Mouse (Mus musculus): ENCODE results near the gene Sval2. TPM values are rescaled to one million over a fixed set of nuclear protein-coding genes. Genes with fewer than 3 reads are reported as not detected.

Gene Sval2
- not detected in 2 replicates for polyA plus RNA-seq (2015; fragmentation: Nextera tagmentation; extraction: Ambion mirVana)

- H3K27me3 ChIP-seq (replicated peaks): no peaks in the 10 kb centered on the region
- no peak within 1 kb of the TSS for H3K4me2 ChIP-seq (replicated peaks)
- H3K9ac ChIP-seq: no peak within 1 kb of the TSS
- H3K4me1 ChIP-seq (replicated peaks): no peaks in the 10 kb centered on the region
- ATAC-seq: no peak
- no peaks in the 10 kb centered on the region for H3K36me3 ChIP-seq
- H3K4me3 ChIP-seq (replicated peaks): no peak within 1 kb of the TSS
- no peaks in the 10 kb centered on the region for H3K9me3 ChIP-seq
- H3K27ac ChIP-seq: no peak within 1 kb of the TSS
- 83% methylated on average over 3 of the region's 3 CpGs for WGBS
Observed at GRCm38 (mm10) chr6:41852689-41853088, at the start of gene Sval2. Sval2 (plus strand) TSS chr6:41852989.

DNA sequence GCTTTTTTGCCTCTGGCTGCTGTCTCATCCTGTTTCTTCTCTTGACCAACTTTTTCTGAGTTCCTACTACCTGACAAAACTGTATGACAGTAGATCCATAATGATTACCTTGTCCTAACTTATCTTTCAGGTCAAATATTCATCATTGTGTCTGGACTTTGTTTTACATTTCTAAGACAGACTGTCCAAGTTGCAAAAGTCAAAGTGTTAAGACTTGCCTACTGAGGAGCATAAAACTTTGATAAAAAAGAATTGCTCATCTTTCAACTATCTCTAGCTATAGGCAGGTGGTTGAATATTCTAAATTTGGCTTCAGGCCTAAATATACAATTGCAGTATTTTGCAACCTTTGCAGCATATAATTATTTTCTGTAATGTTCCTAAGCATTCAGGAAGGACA lies 28.7 kb upstream of the Sval2 start:
- H3K27me3 ChIP-seq (replicated peaks): no peaks in the 10 kb centered on the region
- H3K9ac ChIP-seq: no peak overlapping the region
- no peak overlapping the region for H3K4me3 ChIP-seq (replicated peaks)
- no peak for ATAC-seq
- H3K4me2 ChIP-seq (replicated peaks): no peak overlapping the region
- H3K36me3 ChIP-seq: no peaks in the 10 kb centered on the region
- H3K9me3 ChIP-seq: no peaks in the 10 kb centered on the region
- no peak overlapping the region for H3K27ac ChIP-seq
- no peaks in the 10 kb centered on the region for H3K4me1 ChIP-seq (replicated peaks)

GRCm38 (mm10) chr6:41829516-41829915 lies 23.3 kb upstream of the Sval2 start:
- Histone ChIP-seq H3K36me3 (no peaks in the 10 kb centered on the region), H3K27ac (no peak overlapping the region), H3K4me1 (replicated peaks) (no peaks in the 10 kb centered on the region), H3K9ac (no peak overlapping the region), H3K27me3 (replicated peaks) (no peaks in the 10 kb centered on the region), H3K9me3 (no peaks in the 10 kb centered on the region), H3K4me2 (replicated peaks) (no peak overlapping the region), H3K4me3 (replicated peaks) (no peak overlapping the region)
- 82% methylated on average over 2 of the region's 2 CpGs for WGBS
- no peak for ATAC-seq

DNA sequence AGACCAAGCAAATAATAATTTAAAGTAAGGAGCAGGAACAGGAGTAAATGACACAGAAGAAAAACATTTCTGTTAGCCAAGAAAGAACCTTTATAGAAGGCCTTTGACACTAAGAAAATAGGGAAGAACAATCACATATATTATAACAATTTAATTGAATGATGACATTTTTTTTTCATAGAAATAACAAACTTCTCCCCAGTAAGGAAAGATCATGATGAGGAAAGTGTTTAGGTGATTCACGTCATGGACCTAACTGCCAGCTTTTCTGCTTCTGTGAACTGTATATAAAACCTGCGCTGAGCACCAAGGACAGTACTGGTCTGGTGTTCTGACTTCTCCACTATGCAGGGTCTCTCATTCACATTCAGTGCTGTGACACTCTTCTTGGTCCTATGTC lies 5.6 kb upstream of the Sval2 start, which contains the start of gene Pip:
Gene Pip, plus strand, starts transcription at position 301 of the 400 bp plus-strand sequence.
- no peaks in the 10 kb centered on the region for H3K4me1 ChIP-seq (replicated peaks)
- no peaks in the 10 kb centered on the region for H3K9me3 ChIP-seq
- no peak within 1 kb of the TSS for H3K4me2 ChIP-seq (replicated peaks)
- H3K36me3 ChIP-seq: no peaks in the 10 kb centered on the region
- H3K9ac ChIP-seq: no peak within 1 kb of the TSS
- H3K27ac ChIP-seq: no peak within 1 kb of the TSS
- H3K27me3 ChIP-seq (replicated peaks): no peaks in the 10 kb centered on the region
- no peak for ATAC-seq
- no peak within 1 kb of the TSS for H3K4me3 ChIP-seq (replicated peaks)
- 72% methylated on average over 2 of the region's 2 CpGs for WGBS

DNA sequence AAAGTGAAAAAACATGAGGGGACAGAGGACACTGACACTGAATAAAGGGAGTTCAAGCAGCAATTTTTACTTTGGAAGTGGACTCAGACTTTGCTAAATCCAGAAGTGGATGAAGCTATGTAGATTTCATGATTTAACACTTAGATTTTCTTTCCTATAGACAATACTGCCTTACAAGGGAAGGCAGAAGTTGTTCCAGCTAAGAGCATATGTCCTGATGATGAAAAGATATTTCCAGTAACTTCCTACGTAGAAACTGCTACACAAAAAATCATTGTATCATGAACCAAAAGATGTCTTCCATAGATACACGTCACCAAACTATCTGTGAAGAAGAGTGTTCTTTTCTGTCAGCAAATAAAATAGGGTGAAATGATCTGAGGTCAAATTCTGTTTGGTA lies 11.2 kb downstream of the Sval2 start:
- Histone ChIP-seq H3K27me3 (replicated peaks) (no peaks in the 10 kb centered on the region), H3K9me3 (no peaks in the 10 kb centered on the region), H3K9ac (no peak overlapping the region), H3K4me3 (replicated peaks) (no peak overlapping the region), H3K4me2 (replicated peaks) (no peak overlapping the region), H3K4me1 (replicated peaks) (no peaks in the 10 kb centered on the region), H3K27ac (no peak overlapping the region), H3K36me3 (no peaks in the 10 kb centered on the region)
- 75% methylated on average over 2 of the region's 2 CpGs for WGBS
- ATAC-seq: no peak

DNA sequence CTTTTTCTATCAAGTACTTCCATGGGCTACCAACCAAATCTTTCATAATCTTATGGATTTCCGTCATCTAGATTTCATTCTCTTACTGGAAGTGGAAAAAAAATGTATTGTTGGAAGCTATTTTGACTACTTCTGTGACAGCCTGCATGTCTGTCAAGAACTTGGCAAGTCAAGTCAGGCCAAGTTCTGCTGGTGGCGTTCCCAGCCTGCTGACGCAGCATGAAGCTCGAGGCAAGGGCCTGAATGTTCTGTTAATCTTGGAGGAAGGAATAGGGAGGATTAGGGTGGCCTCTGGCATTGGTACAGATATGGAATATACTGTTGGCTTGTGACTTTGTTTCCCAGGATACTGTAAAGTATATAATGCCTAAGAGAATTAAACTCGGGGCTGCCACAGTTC lies 58.8 kb downstream of the Sval2 start:
- Histone ChIP-seq H3K9ac (no peak overlapping the region), H3K4me1 (replicated peaks) (no peaks in the 10 kb centered on the region), H3K27ac (no peak overlapping the region), H3K9me3 (no peaks in the 10 kb centered on the region), H3K36me3 (no peaks in the 10 kb centered on the region), H3K4me2 (replicated peaks) (no peak overlapping the region), H3K4me3 (replicated peaks) (no peak overlapping the region), H3K27me3 (replicated peaks) (no peaks in the 10 kb centered on the region)
- no peak for ATAC-seq
- 86% methylated on average over 5 of the region's 5 CpGs for whole genome bisulfite sequencing

Other genes starting within 250 kb of the Sval2 start
- 7.7 and 9.8 TPM in 2 replicates for gene Ephb6, start 247.5 kb upstream of the Sval2 start, polyA plus RNA-seq (2015; fragmentation: Nextera tagmentation; extraction: Ambion mirVana)
- gene Trpv6, start 216.6 kb upstream of the Sval2 start, polyA plus RNA-seq (2015; fragmentation: Nextera tagmentation; extraction: Ambion mirVana): 0.40 and 0.51 TPM in 2 replicates
- 0.14 and 0.16 TPM in 2 replicates for gene Trpv5, start 172.2 kb upstream of the Sval2 start, polyA plus RNA-seq (2015; fragmentation: Nextera tagmentation; extraction: Ambion mirVana)
- 0.34 and 0.54 TPM in 2 replicates for gene Llcfc1, start 168.6 kb upstream of the Sval2 start, polyA plus RNA-seq (2015; fragmentation: Nextera tagmentation; extraction: Ambion mirVana)
- 3.2 and 5.2 TPM in 2 replicates for gene Kel, start 148.7 kb upstream of the Sval2 start, polyA plus RNA-seq (2015; fragmentation: Nextera tagmentation; extraction: Ambion mirVana)
- gene Olfr459, start 77.8 kb upstream of the Sval2 start, polyA plus RNA-seq (2015; fragmentation: Nextera tagmentation; extraction: Ambion mirVana): not detected in 2 replicates
- gene Pip, start 5.5 kb upstream of the Sval2 start, polyA plus RNA-seq (2015; fragmentation: Nextera tagmentation; extraction: Ambion mirVana): not detected in 2 replicates
- gene Sval1, start 98.6 kb downstream of the Sval2 start, polyA plus RNA-seq (2015; fragmentation: Nextera tagmentation; extraction: Ambion mirVana): 1.9 and 6.4 TPM in 2 replicates
- not detected in 2 replicates for gene Sval3, start 115.2 kb downstream of the Sval2 start, polyA plus RNA-seq (2015; fragmentation: Nextera tagmentation; extraction: Ambion mirVana)
- not detected in 2 replicates for gene Sva, start 185.4 kb downstream of the Sval2 start, polyA plus RNA-seq (2015; fragmentation: Nextera tagmentation; extraction: Ambion mirVana)

Data from intestine, embryonic 15.5 days (tissue).